Mouse (Mus musculus) heart, adult 8-10 months (tissue): Measurements from ENCODE around the gene Cort. TPM values are rescaled to one million over a fixed set of nuclear protein-coding genes. Genes with fewer than 3 reads are reported as not detected.
A peak's percentile ranks its signal among the peaks of the same experiment; 100 is the strongest.
"Not testable (repeated sequence)": the region's sequence is repeated elsewhere in the genome, so short reads cannot be mapped to it uniquely, and the experiment has no call there.

Source experiments
- DNase-seq: peaks from one replicate; pipeline ENCODE4 v3.0.0; 2022; ENCODE audit warnings: low spot score
- total RNA-seq, 4 experiments: library from RNA; stranded (reverse); gene quantifications; 2 replicates each; pipeline ENCODE4 v1.2.4; 2022

Gene Cort
- total RNA-seq, 4 experiments from 2014 or later: 0.41 to 1.1 (median 0.84) TPM; not detected in 1

- no peak for DNase-seq
Observed at GRCm38 (mm10) chr4:149147528-149147927, 21.0 kb upstream of the Cort start.

DNA sequence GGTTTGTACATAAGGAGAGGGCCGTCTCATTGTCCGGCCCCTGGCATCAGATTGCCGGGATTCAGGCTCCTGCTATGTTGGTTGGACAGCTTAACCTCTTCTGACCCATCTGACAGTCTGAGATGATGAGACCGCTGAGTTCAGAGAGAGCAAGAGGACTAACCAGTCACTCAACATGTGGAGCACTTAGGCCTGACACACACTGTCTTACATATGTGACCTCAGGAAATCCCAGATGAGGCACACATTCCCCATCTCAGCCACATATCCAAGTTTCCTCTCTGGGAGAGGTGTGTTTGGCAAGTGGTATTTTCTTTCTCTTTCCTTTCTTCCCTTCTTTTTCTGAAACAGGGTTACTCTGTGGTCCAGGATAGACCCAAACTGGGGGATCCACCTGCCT lies 18.6 kb upstream of the Cort start:
- DNase-seq: no peak

- peak; percentile 88 for DNase-seq
Observed at GRCm38 (mm10) chr4:149144459-149144858, 17.9 kb upstream of the Cort start.

GRCm38 (mm10) chr4:149143594-149143993 lies 17.0 kb upstream of the Cort start:
- no peak for DNase-seq

DNA sequence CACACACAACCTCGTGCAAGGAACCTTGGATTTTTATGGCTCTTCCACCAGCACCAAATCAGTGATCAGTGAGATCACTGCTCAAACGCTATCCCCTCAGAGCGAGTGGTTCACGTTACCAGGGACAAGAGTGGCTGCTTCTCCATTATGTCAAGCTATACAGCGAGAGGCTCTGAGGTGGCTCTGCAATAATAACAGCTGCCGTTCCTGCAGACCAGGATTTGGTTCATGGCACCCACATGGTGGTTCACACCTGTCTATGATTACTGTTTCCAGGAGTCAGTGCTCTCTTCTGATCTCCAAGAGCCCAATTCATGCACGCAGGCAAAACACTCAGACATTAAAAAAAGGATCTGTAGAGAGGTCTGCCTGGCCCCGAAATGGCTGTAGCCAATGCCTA lies 12.0 kb upstream of the Cort start:
- DNase-seq: no peak

- DNase-seq: peak; percentile 83
Observed at GRCm38 (mm10) chr4:149136982-149137770, 10.6 kb upstream of the Cort start, which contains the start of gene Cenps. Cenps (minus strand) TSS chr4:149137629.

DNA sequence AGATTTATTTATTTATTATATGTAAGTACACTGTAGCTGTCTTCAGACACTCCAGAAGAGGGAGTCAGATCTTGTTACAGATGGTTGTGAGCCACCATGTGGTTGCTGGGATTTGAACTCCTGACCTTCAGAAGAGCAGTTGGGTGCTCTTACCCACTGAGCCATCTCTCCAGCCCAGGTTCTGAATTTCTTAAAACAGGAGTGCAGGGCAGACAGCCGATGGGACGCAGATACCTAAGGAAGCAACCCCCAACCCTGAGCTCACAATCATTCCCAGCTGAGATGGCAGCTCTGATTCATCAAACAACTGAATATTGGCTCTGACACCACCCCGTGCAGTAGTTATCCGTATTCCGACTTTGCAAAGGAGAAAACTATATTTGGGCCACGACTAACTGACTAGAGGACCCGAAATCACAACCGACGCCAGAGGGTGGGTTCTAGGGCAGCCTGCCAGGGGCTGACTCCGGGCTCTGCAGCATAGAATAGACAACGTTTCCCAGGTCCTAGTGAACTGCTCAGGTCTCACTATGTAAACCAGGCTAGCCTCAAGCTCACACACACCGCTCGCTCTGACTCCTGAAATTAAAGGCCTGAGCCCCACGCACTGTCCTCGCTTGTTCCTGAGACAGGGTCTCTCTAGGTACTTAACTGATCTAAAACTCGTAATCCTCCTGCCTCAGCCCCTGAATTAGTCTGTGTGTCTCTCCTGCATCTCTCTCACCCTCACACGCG lies 9.7 kb upstream of the Cort start:
- no peak for DNase-seq

DNA sequence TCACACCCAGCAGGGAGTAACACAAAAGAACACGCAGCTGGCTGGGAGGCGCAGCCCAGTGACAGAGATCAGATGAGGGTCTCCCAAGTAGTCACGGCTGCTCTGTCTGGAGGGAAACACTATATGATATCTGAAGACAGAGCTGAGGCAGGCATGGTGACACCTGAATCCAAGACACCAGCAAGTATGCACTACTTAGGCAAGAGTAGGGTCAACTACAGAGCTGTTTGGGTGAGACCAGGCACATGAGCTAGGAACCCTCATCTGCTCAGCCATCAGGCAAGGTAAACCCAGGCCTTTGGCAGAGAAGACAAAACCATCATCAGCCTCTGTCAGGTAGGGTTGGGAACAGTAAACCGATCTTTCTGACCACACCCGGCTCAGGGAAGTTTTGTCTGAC lies 6.8 kb upstream of the Cort start:
- no peak for DNase-seq

- DNase-seq: no peak
Observed at GRCm38 (mm10) chr4:149131789-149132565, 5.4 kb upstream of the Cort start.

DNA sequence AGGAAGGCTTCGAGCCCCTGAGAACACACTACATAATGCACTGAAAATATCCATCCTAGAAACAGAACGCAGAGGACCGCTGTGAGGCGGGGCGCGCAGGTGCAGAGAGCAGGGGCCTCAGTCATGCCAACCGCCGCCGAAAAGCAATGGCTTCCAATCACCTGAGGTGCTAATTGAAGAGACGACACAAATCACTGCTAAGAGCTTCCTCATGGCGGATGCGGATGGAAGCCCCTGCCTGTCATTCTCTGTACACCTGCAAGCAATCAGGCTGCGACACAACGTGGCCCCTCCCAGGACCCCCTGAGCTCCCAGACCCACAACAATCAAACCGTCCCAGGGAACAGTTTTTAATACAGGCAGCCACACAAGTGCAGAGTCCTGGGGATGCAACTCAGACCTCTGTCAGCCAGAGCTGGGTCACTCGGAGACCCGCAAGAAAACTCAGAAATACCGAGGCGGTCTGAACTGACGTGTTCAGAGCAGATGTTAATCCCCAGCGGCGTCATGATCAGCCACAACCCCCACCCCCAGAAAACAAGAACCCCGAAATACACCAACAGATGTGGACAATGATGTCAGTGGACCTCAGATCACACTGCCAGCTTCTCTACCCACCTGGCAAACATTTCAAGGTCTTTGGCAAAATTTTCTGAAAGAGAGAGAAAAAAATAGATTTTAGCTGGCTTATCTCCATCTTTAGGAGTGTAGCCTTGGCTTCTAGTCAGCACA lies 4.6 kb upstream of the Cort start:
- DNase-seq: no peak

GRCm38 (mm10) chr4:149128467-149128866 lies 1.9 kb upstream of the Cort start:
- no peak for DNase-seq

GRCm38 (mm10) chr4:149126115-149126509 lies 451 bp downstream of the Cort start:
- DNase-seq: no peak

DNA sequence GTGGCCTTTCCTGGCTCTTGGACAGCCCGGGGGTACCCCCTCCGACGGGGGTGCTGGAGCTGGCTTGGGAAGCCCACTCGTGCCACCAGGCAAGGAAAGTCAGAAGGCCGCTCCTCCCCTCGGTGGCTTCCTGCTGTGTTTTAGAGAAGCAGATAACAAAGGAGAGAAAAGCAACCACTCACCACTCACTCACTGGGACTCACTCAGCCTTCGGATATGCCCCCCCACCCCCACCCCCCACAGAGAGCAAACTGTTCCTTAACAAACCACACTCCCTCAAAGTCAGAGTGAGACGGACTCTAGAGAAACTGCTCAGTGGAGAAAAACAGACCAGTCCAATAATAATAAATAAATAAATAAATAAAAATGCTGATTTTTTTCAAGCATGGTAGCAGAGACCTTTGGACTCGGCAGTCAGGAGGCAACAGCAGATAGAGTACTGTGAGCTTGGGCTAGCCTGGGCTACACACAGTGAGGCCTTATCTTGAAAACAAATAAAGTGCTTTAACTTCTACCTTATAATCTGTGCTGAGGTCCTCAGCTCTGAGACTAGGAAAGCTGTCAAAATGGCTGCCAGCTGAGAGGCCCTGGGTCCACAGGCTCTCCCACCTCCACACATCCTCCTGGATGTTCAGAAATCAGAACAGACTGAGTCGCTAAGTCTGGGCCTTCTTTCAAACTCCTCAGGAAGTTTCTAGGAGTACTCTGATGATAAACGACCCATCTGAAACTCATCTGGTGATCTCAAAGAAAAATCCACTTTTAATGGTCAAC lies 1.0 kb downstream of the Cort start:
- no peak for DNase-seq

GRCm38 (mm10) chr4:149123432-149123831 lies 3.1 kb downstream of the Cort start:
- DNase-seq: no peak

DNA sequence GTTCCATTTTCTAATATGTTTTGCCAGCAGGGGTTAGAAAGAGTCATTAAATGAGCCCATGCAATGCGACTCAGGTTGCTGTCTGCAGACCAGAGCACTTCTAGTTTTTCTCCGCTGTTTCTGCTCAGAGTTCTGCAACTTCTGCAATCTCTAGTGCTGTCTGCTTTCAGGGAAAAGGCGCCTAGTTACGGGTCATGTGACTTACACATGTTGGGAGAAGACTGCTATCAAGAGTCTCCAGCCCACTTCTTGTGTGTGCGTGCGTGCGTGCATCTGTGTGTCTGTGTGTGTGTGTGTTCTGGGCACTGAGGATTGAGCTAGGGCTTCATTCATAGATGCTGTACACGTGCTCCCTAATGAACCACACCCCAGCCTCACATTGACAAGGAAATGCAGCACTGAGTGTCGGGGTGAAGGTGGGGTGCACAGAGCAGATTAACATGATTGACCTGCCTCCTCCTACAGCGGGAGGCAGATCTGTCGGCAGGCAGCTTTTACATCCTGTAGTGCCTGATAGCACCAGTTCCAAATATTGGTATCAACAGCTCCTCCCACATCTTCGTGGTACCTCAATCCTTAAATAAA lies 6.5 kb downstream of the Cort start:
- not testable (repeated sequence) for DNase-seq

- peak; percentile 93 for DNase-seq
Observed at GRCm38 (mm10) chr4:149103875-149104561, 22.5 kb downstream of the Cort start, which contains the start of gene Dffa. Dffa (plus strand) TSS chr4:149104146.

- DNase-seq: no peak
Observed at GRCm38 (mm10) chr4:149101456-149101855, 25.1 kb downstream of the Cort start.

- DNase-seq: not testable (repeated sequence)
Observed at GRCm38 (mm10) chr4:149100449-149100848, 26.1 kb downstream of the Cort start.

- peak; percentile 92 for DNase-seq
Observed at GRCm38 (mm10) chr4:149099369-149100017, 27.1 kb downstream of the Cort start, which contains the start of gene Pex14. Pex14 (minus strand) TSS chr4:149099876.
